Mouse (Mus musculus) intestine, embryonic 16.5 days (tissue): Measurements from ENCODE around the gene Cdk6. TPM values are rescaled to one million over a fixed set of nuclear protein-coding genes. Genes with fewer than 3 reads are reported as not detected.

Source experiments
- ATAC-seq: fragments of 200-750 bp; cut with Nextera tagmentation; 2 replicates; pipeline ENCODE4 v1.8.0; 2017; ENCODE audit warnings: moderate TSS enrichment, moderate library complexity
- H3K27ac ChIP-seq: fragments of 300-500 bp; sonication (generic); 2 replicates; pipeline ENCODE4 v1.5.1; 2014; ENCODE audit warnings: mild to moderate bottlenecking, low read length
- H3K27me3 ChIP-seq: fragments of 300-500 bp; sonication (generic); replicated peaks from 2 replicates; pipeline ENCODE4 v1.6.1; 2014; ENCODE audit warnings: low read length, control low read depth, mixed read lengths; ENCODE audit not compliant: control insufficient read depth, insufficient read depth
- H3K36me3 ChIP-seq: fragments of 300-500 bp; sonication (generic); 2 replicates; pipeline ENCODE4 v1.6.1; 2014; ENCODE audit warnings: low read length, control low read depth; ENCODE audit not compliant: control insufficient read depth, insufficient read depth
- H3K4me1 ChIP-seq: fragments of 300-500 bp; sonication (generic); 2 replicates; pipeline ENCODE4 v1.6.1; 2014; ENCODE audit warnings: low read length, control low read depth, mixed read lengths; ENCODE audit not compliant: control insufficient read depth, insufficient read depth
- H3K4me2 ChIP-seq: fragments of 300-500 bp; sonication (generic); 2 replicates; pipeline ENCODE4 v1.6.1; 2014; ENCODE audit warnings: low read depth, low read length, control low read depth
- H3K4me3 ChIP-seq: fragments of 300-500 bp; sonication (generic); 2 replicates; pipeline ENCODE4 v1.5.1; 2014; ENCODE audit warnings: mild to moderate bottlenecking, low read length
- H3K9ac ChIP-seq: fragments of 300-500 bp; sonication (generic); 2 replicates; pipeline ENCODE4 v1.6.1; 2014; ENCODE audit warnings: low read depth, low read length
- H3K9me3 ChIP-seq: fragments of 300-500 bp; sonication (generic); 2 replicates; pipeline ENCODE4 v1.6.1; 2016; ENCODE audit warnings: low read length, control low read depth; ENCODE audit not compliant: control insufficient read depth
- WGBS: fragments of 180-500 bp; shearing (Covaris S2); extraction: QIAGEN DNeasy Blood & Tissue Kit; methylation state at CpG from one replicate; pipeline ENCODE4 v1.1.7; 2014; 5-methylcytosine and 5-hydroxymethylcytosine counted together
- polyA plus RNA-seq: library from polyadenylated mRNA; unstranded; fragments of >200 nt; fragmentation: Nextera tagmentation; extraction: Ambion mirVana; gene quantifications from 2 replicates; pipeline ENCODE4 v1.2.1, GENCODE M21; 2015

The Cdk6 gene
- polyA plus RNA-seq, 1 experiment from 2014 or later, result 20.9 TPM

DNA sequence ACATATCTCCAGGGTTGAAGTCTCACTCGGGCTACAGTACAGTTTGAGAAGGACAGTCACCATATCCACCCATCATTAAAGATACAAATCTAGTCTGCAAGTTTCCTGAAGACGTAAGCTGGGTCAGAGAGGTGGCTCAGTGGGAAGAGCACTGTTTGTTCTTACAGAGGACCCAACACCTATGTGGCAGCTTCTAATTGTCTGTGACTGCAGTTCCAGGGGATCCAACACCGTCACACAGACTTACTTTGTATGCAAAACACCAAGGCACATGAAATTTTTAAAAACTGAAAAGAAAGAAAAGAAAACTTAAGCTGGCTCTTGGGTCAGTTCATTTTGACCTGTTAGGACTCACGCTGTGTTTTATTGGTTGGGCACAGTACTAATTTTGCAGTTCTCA lies 162.1 kb downstream of the Cdk6 start:
- 71% methylated on average over 4 of the region's 4 CpGs for WGBS
- no peaks in the 10 kb centered on the region for H3K27me3 ChIP-seq
- H3K4me2 ChIP-seq, result no peak overlapping the region
- no peak overlapping the region for H3K4me3 ChIP-seq
- ATAC-seq, result no peak
- H3K4me1 ChIP-seq, result peaks cover 19% of the 10 kb centered on the region
- H3K27ac ChIP-seq, result peak overlapping the region; percentile 35
- H3K9ac ChIP-seq, result no peak overlapping the region
- H3K36me3 ChIP-seq, result no peaks in the 10 kb centered on the region
- H3K9me3 ChIP-seq, result no peaks in the 10 kb centered on the region

DNA sequence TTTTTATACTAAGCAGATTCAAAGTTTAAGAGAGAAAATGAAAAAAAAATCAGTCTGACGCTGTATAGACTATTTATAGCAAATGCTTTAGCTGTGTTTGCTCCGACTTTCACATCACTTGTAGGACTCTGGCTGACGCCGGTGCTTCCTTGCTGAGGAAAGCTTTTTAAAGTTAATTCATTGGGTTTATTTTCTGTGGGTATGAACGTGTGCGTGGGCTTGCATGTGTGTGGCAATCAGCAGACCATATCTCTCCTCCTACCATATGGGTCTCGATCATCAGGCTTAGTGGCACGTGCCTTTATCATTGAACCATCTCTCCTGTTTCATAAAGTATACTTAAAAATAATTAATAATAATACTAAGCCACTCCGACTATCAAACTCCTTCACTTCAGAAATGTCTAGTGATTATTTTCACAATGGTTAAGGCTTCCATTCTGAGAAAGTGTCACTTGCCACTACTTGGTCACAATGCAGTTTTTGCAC lies 162.6 kb downstream of the Cdk6 start:
- no peak overlapping the region for H3K4me3 ChIP-seq
- H3K36me3 ChIP-seq, result no peaks in the 10 kb centered on the region
- H3K27ac ChIP-seq, result no peak overlapping the region
- H3K4me2 ChIP-seq, result no peak overlapping the region
- no peak for ATAC-seq
- H3K4me1 ChIP-seq, result peaks cover 20% of the 10 kb centered on the region
- 69% methylated on average over 9 of the region's 9 CpGs for WGBS
- no peak overlapping the region for H3K9ac ChIP-seq
- no peaks in the 10 kb centered on the region for H3K9me3 ChIP-seq
- H3K27me3 ChIP-seq, result no peaks in the 10 kb centered on the region

DNA sequence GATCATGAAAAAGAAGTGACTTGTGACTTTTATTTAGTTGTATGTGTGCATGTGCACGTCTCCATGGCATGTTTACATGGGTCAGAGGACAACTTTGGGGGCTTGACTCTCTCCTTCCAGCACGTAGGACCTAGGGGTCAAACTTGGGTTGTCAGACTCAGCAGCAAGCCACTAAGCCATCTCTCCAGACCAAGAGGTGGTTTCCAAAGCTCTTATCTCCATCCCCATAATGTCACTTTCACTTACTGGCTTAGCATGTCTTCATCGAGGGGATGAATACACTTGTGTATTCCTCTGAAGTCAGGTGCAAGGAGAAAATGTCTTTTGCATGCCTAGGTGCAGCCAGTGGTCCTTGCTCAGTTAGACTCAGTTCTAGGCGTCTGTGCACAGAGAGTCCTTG lies 163.2 kb downstream of the Cdk6 start:
- H3K9me3 ChIP-seq, result no peaks in the 10 kb centered on the region
- H3K27me3 ChIP-seq, result no peaks in the 10 kb centered on the region
- no peak overlapping the region for H3K9ac ChIP-seq
- WGBS, result 74% methylated on average over 4 of the region's 4 CpGs
- no peaks in the 10 kb centered on the region for H3K36me3 ChIP-seq
- H3K4me2 ChIP-seq, result no peak overlapping the region
- H3K27ac ChIP-seq, result no peak overlapping the region
- H3K4me1 ChIP-seq, result peaks cover 22% of the 10 kb centered on the region
- no peak overlapping the region for H3K4me3 ChIP-seq
- ATAC-seq, result no peak

DNA sequence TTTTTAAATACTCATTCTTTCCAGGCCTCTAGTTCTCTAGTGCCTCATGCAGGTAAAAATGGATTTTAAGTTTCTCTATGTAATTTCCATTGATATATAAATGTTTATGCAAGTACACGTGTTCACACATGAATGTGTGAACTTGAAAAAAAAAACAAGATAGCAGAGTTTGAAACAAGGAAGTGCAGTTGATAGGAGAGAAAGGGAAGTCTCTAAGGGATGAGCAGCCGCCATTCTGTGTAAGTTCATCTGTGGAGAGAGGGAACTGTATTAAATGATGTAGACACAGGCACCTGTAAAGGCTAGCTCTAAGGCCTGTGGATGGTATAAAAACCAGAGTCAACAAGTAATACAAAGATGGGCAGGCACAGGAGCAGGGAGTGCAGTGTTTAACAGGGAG lies 164.3 kb downstream of the Cdk6 start:
- Histone ChIP-seq H3K9ac (no peak overlapping the region), H3K27ac (no peak overlapping the region), H3K4me2 (no peak overlapping the region), H3K4me1 (peaks cover 24% of the 10 kb centered on the region), H3K4me3 (no peak overlapping the region), H3K27me3 (no peaks in the 10 kb centered on the region), H3K9me3 (no peaks in the 10 kb centered on the region), H3K36me3 (no peaks in the 10 kb centered on the region)
- WGBS, result 71% methylated on average over 2 of the region's 2 CpGs
- no peak for ATAC-seq

DNA sequence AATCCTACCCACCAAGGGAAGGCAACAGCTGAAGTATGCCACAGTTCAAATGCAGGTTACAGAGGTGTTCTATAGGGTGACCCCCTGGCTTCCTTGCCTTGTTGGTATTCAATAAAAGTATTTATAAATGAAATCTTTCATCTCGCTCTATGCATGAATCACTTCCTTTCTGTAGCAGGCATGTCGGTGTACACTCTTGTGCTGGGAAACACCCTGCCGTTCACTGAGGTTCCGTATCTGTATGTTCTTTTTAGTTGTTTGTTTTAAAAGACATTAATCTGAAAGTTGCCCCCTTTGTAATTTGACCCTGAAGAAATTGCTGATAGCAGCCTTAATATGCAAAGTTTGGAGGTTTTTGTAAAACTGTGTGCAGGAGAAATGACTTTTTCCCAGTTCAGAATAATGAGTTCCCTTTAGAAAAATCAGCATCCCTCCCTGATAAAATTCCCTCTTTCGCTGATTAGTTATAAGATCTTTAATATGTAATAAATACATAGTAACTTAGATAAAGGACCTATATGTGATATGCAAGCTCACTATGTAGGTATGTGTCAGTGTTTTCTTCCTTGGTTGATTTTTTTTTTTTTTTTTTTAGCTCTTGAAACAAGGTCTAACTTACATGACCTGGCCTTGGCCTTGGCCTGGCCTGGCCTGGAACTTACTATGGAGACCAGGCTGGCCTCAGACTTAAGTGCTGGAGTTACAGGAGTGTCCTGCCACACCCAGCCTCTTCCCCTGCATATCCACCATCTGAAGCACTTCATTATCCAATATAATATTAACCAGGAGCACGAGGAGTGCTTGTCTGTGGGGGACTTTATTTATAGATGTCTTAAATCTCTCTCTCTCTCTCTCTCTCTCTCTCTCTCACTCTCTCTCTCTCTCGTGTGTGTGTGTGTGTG lies 167.4 kb downstream of the Cdk6 start:
- Histone ChIP-seq H3K4me1 (peaks cover 11% of the 10 kb centered on the region), H3K4me2 (no peak overlapping the region), H3K4me3 (no peak overlapping the region), H3K27me3 (no peaks in the 10 kb centered on the region), H3K9me3 (no peaks in the 10 kb centered on the region), H3K36me3 (no peaks in the 10 kb centered on the region), H3K9ac (no peak overlapping the region), H3K27ac (no peak overlapping the region)
- 48% methylated on average over 7 of the region's 7 CpGs for WGBS
- peak; percentile 52; the same call in 1 of the 2 replicates for ATAC-seq

DNA sequence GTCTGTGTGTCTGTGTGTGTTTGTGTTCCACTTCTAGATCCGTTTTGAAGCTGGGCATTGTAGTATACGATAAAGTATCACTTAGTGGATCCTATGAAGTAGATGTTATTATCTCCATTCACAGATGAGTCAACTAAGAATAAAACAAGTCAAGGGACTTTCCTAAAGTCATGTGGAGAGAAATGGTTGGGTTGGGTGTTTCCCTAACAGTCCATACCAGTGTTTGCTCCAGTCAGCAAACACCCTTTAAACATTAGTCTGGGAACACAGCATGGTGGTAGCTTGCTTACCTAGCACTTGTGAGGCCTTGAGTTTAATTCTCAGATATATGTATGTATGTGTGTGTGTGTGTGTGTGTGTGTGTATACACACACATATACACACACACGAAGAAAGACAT lies 168.2 kb downstream of the Cdk6 start:
- H3K9me3 ChIP-seq, result no peaks in the 10 kb centered on the region
- 83% methylated on average over 3 of the region's 3 CpGs for WGBS
- 0 out of 2 replicates have a peak, but pooled peaks have one; percentile 14 for ATAC-seq

DNA sequence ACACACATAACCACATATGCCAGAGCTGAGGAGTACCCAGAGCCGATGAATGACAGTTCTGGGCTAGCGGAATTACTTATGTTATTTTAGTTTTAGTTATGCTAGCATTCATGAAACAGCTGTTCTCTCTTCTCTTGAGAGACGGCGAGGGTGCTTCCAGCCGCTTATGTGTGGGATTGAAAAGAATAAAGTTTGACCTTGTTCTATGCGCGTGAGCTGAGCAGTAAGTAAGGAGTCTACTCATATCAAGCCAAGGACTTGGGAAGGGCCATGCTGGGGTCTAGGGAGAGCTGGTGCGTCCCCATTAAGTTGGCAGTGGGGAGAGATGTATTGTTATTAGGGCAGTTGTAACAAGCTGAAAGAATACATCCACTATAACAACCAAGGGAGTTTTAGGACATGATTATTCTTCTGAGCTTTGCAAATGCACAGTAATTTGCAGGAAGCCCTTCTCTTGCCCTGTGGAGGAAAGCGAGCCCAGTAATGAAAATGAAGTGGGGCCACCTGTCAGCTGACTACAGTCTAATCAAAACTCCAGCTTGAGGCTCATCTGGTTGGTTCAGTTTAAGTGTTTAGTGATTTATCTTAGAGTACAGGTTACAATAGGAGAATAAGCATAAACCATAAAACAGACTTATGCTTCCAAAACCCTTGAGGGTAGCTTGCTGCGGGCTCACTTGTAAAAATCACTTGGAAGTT lies 170.0 kb downstream of the Cdk6 start:
- Histone ChIP-seq H3K27me3 (no peaks in the 10 kb centered on the region), H3K27ac (no peak overlapping the region), H3K9ac (no peak overlapping the region), H3K4me2 (no peak overlapping the region), H3K9me3 (no peaks in the 10 kb centered on the region), H3K4me3 (no peak overlapping the region), H3K36me3 (no peaks in the 10 kb centered on the region), H3K4me1 (peaks cover 12% of the 10 kb centered on the region)
- WGBS, result 72% methylated on average over 10 of the region's 10 CpGs
- ATAC-seq, result no peak

More for the DNA sequence above, 168.2 kb downstream of the Cdk6 start:
- no peak overlapping the region for H3K4me2 ChIP-seq
- H3K4me1 ChIP-seq, result peaks cover 11% of the 10 kb centered on the region
- no peaks in the 10 kb centered on the region for H3K36me3 ChIP-seq
- no peak overlapping the region for H3K27ac ChIP-seq
- no peak overlapping the region for H3K4me3 ChIP-seq
- no peaks in the 10 kb centered on the region for H3K27me3 ChIP-seq
- no peak overlapping the region for H3K9ac ChIP-seq

DNA sequence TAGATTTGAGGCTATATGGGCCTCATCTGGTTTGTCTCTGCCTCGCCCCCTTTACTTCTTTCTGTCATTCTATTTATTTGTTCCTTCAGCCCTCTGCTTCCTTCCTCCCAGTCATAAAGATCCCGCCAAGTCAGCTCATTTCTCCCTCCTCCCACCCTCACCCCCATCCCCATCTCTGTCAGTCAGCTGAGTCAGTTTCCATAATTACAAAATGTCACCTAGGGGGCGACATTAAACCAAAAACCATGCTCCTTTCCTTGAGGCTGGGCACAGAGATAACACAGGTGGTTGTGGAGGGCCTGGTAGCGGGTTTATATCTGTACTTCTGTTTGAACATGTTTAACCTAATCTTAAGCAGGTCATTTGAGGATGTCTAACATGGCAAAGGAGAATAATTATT lies 171.3 kb downstream of the Cdk6 start:
- Histone ChIP-seq H3K36me3 (no peaks in the 10 kb centered on the region), H3K27me3 (no peaks in the 10 kb centered on the region), H3K27ac (no peak overlapping the region), H3K4me2 (no peak overlapping the region), H3K9me3 (no peaks in the 10 kb centered on the region), H3K4me1 (peaks cover 16% of the 10 kb centered on the region), H3K9ac (no peak overlapping the region), H3K4me3 (no peak overlapping the region)
- WGBS, result 52% methylated on average over 4 of the region's 4 CpGs
- ATAC-seq, result no peak

DNA sequence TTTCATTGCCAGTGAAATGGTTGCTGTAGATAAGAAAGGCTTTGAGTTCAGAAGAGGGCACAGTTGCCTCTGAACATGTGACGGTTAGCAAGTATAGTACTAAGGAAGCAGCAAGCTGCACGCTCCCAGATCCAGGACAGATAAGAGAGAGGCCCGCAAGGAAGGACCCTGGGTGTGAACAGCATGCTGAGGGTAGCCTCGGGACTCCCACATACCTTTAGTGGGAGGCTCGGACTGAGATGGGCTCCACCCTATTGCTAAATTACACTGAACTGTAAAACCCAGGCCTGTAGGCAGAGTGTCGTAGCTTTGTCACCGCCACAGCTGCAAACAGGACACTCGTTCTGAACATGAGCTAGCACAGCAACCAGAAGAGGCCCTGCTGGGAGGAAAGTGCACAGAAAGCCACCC lies 173.6 kb downstream of the Cdk6 start:
- peak; percentile 95 for ATAC-seq
- Histone ChIP-seq H3K9ac (0 out of 2 replicates have a peak overlapping the region, but pooled peaks have one; percentile 3), H3K9me3 (no peaks in the 10 kb centered on the region), H3K27me3 (no peaks in the 10 kb centered on the region), H3K4me3 (no peak overlapping the region), H3K27ac (peak overlapping the region; percentile 36; the same call in 1 of the 2 replicates), H3K4me2 (no peak overlapping the region), H3K4me1 (peaks cover 13% of the 10 kb centered on the region), H3K36me3 (no peaks in the 10 kb centered on the region)
- 37% methylated on average over 8 of the region's 8 CpGs for WGBS
